Mouse (Mus musculus): ENCODE data around the gene B3gnt3.

Gene B3gnt3

DNA sequence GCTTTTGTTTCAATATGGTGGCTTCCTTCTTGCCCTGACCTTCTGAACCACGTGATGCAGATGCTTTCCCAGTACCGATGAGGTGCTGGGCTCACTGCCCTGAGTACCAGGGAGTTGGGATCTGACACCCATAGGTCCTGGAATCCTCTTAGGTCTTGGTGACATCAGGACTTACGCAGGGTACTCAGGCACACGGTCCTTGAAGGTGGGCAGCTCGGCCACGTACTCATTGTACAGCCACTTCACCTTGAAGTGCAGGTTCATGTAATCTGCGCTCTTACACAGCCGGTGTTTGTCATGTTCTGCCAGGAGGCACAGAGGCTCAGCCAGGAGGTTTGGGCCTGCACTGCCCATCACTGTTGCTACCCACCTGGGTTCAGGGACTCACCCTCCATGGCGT lies 56.1 kb downstream of the B3gnt3 start:
- DNase-seq (ENCODE audit: low spot score in 2 of 2): no peak
